Mouse (Mus musculus) liver, embryonic 15.5 days (tissue): ENCODE measurements around the gene Xpr1. TPM values are rescaled to one million over a fixed set of nuclear protein-coding genes. Genes with fewer than 3 reads are reported as not detected.

Experiments used
- ATAC-seq: fragments of 200-750 bp; cut with Nextera tagmentation; 2 replicates; pipeline ENCODE4 v1.8.0; 2017; ENCODE audit warnings: moderate number of reproducible peaks, mild to moderate bottlenecking, moderate library complexity; ENCODE audit not compliant: insufficient read depth
- H3K27ac ChIP-seq: fragments of 300-500 bp; sonication (generic); replicated peaks from 2 replicates; pipeline ENCODE4 v1.5.1; 2015; ENCODE audit warnings: mild to moderate bottlenecking, inconsistent platforms
- H3K27me3 ChIP-seq: fragments of 300-500 bp; sonication (generic); 2 replicates; pipeline ENCODE4 v1.6.1; 2015; ENCODE audit warnings: mild to moderate bottlenecking, inconsistent platforms
- H3K36me3 ChIP-seq: fragments of 300-500 bp; sonication (generic); replicated peaks from 2 replicates; pipeline ENCODE4 v1.6.1; 2015; ENCODE audit warnings: moderate library complexity, mild to moderate bottlenecking, inconsistent platforms
- H3K4me1 ChIP-seq: fragments of 300-500 bp; sonication (generic); replicated peaks from 2 replicates; pipeline ENCODE4 v1.6.1; 2015; ENCODE audit warnings: inconsistent platforms
- H3K4me2 ChIP-seq: fragments of 300-500 bp; sonication (generic); 2 replicates; pipeline ENCODE4 v1.6.1; 2015; ENCODE audit warnings: moderate library complexity, mild to moderate bottlenecking, inconsistent platforms
- H3K4me3 ChIP-seq: fragments of 300-500 bp; sonication (generic); replicated peaks from 2 replicates; pipeline ENCODE4 v1.5.1; 2015; ENCODE audit warnings: mild to moderate bottlenecking, inconsistent platforms
- H3K9ac ChIP-seq: fragments of 300-500 bp; sonication (generic); 2 replicates; pipeline ENCODE4 v1.6.1; 2015; ENCODE audit warnings: moderate library complexity, mild to moderate bottlenecking, inconsistent platforms
- H3K9me3 ChIP-seq: fragments of 300-500 bp; sonication (generic); replicated peaks from 2 replicates; pipeline ENCODE4 v1.6.1; 2016; ENCODE audit warnings: inconsistent platforms
- WGBS: fragments of 180-500 bp; shearing (Covaris S2); methylation state at CpG from one replicate; pipeline ENCODE4 v1.1.7; 2015; ENCODE audit warnings: mixed read lengths; ENCODE audit not compliant: insufficient replicate concordance; 5-methylcytosine and 5-hydroxymethylcytosine counted together
- polyA plus RNA-seq: library from polyadenylated mRNA; unstranded; fragments of >200 nt; fragmentation: Nextera tagmentation; extraction: Ambion mirVana; gene quantifications from 2 replicates; pipeline ENCODE4 v1.2.1, GENCODE M21; 2015

The Xpr1 gene
- polyA plus RNA-seq, 1 experiment from 2014 or later = 3.8 TPM

GRCm38 (mm10) chr1:155400056-155400455 is 17.2 kb downstream of the Xpr1 start:
- no peak overlapping the region for H3K4me3 ChIP-seq
- H3K36me3 ChIP-seq = peaks cover 5% of the 10 kb centered on the region; the same call in 1 of the 2 replicates
- WGBS = 46% methylated on average over 4 of the region's 4 CpGs
- no peak overlapping the region for H3K27ac ChIP-seq
- peaks cover 6% of the 10 kb centered on the region for H3K4me1 ChIP-seq
- no peak overlapping the region for H3K4me2 ChIP-seq
- H3K27me3 ChIP-seq = no peaks in the 10 kb centered on the region
- H3K9ac ChIP-seq = no peak overlapping the region
- no peaks in the 10 kb centered on the region for H3K9me3 ChIP-seq
- ATAC-seq = no peak

- H3K36me3 ChIP-seq = 0 out of 2 replicates have a peak, but pooled peaks cover 7% of the 10 kb centered on the region
- no peak overlapping the region for H3K4me2 ChIP-seq
- H3K4me3 ChIP-seq = no peak overlapping the region
- no peaks in the 10 kb centered on the region for H3K27me3 ChIP-seq
- H3K4me1 ChIP-seq = peaks cover 7% of the 10 kb centered on the region
- no peaks in the 10 kb centered on the region for H3K9me3 ChIP-seq
- H3K27ac ChIP-seq = no peak overlapping the region
- H3K9ac ChIP-seq = no peak overlapping the region
- no peak for ATAC-seq
- 74% methylated on average over 6 of the region's 6 CpGs for WGBS
Measured at GRCm38 (mm10) chr1:155394829-155395228, 22.4 kb downstream of the Xpr1 start.

- 0 out of 2 replicates have a peak, but pooled peaks cover 7% of the 10 kb centered on the region for H3K36me3 ChIP-seq
- no peak overlapping the region for H3K9ac ChIP-seq
- H3K4me3 ChIP-seq = no peak overlapping the region
- H3K4me2 ChIP-seq = no peak overlapping the region
- H3K4me1 ChIP-seq = peaks cover 5% of the 10 kb centered on the region; the same call in 1 of the 2 replicates
- no peak overlapping the region for H3K27ac ChIP-seq
- H3K27me3 ChIP-seq = no peaks in the 10 kb centered on the region
- ATAC-seq = no peak
- no peaks in the 10 kb centered on the region for H3K9me3 ChIP-seq
- 26% methylated on average over 2 of the region's 2 CpGs for WGBS
Measured at GRCm38 (mm10) chr1:155394021-155394420, 23.2 kb downstream of the Xpr1 start.

- Histone ChIP-seq H3K4me2 (no peak overlapping the region), H3K4me3 (no peak overlapping the region), H3K4me1 (peaks cover 14% of the 10 kb centered on the region), H3K9me3 (no peaks in the 10 kb centered on the region), H3K27ac (no peak overlapping the region), H3K9ac (no peak overlapping the region), H3K36me3 (0 out of 2 replicates have a peak, but pooled peaks cover 7% of the 10 kb centered on the region), H3K27me3 (no peaks in the 10 kb centered on the region)
- 67% methylated on average over 7 of the region's 7 CpGs for WGBS
- no peak for ATAC-seq
Measured at GRCm38 (mm10) chr1:155392825-155393224, 24.4 kb downstream of the Xpr1 start.

- no peak for ATAC-seq
- H3K27me3 ChIP-seq = no peaks in the 10 kb centered on the region
- H3K27ac ChIP-seq = no peak overlapping the region
- H3K9me3 ChIP-seq = no peaks in the 10 kb centered on the region
- H3K4me2 ChIP-seq = no peak overlapping the region
- no peak overlapping the region for H3K4me3 ChIP-seq
- no peak overlapping the region for H3K9ac ChIP-seq
- H3K4me1 ChIP-seq = peaks cover 14% of the 10 kb centered on the region
- WGBS = 57% methylated on average over 4 of the region's 4 CpGs
- 0 out of 2 replicates have a peak, but pooled peaks cover 7% of the 10 kb centered on the region for H3K36me3 ChIP-seq
Measured at GRCm38 (mm10) chr1:155391537-155391936, 25.7 kb downstream of the Xpr1 start.

GRCm38 (mm10) chr1:155388418-155388817 is 28.8 kb downstream of the Xpr1 start:
- H3K27ac ChIP-seq = no peak overlapping the region
- ATAC-seq = peak; percentile 37
- peaks cover 21% of the 10 kb centered on the region for H3K4me1 ChIP-seq
- H3K9me3 ChIP-seq = no peaks in the 10 kb centered on the region
- H3K36me3 ChIP-seq = 0 out of 2 replicates have a peak, but pooled peaks cover 7% of the 10 kb centered on the region
- no peak overlapping the region for H3K4me2 ChIP-seq
- H3K27me3 ChIP-seq = no peaks in the 10 kb centered on the region
- H3K4me3 ChIP-seq = no peak overlapping the region
- no peak overlapping the region for H3K9ac ChIP-seq
- WGBS = 49% methylated on average over 1 of the region's 1 CpGs

- Histone ChIP-seq H3K4me1 (peaks cover 25% of the 10 kb centered on the region), H3K4me2 (no peak overlapping the region), H3K27ac (no peak overlapping the region), H3K9me3 (no peaks in the 10 kb centered on the region), H3K9ac (no peak overlapping the region), H3K4me3 (no peak overlapping the region), H3K27me3 (no peaks in the 10 kb centered on the region), H3K36me3 (0 out of 2 replicates have a peak, but pooled peaks cover 7% of the 10 kb centered on the region)
- WGBS = 79% methylated on average over 4 of the region's 4 CpGs
- no peak for ATAC-seq
Measured at GRCm38 (mm10) chr1:155386551-155386950, 30.7 kb downstream of the Xpr1 start.

- no peak overlapping the region for H3K4me2 ChIP-seq
- no peaks in the 10 kb centered on the region for H3K36me3 ChIP-seq
- H3K9ac ChIP-seq = no peak overlapping the region
- ATAC-seq = peak; percentile 71
- WGBS = 82% methylated on average over 8 of the region's 8 CpGs
- H3K27ac ChIP-seq = peak overlapping the region; percentile 10; the same call in 1 of the 2 replicates
- H3K4me1 ChIP-seq = peaks cover 17% of the 10 kb centered on the region
- no peaks in the 10 kb centered on the region for H3K9me3 ChIP-seq
- H3K27me3 ChIP-seq = no peaks in the 10 kb centered on the region
- no peak overlapping the region for H3K4me3 ChIP-seq
Measured at GRCm38 (mm10) chr1:155383319-155384302, 33.6 kb downstream of the Xpr1 start.

GRCm38 (mm10) chr1:155381931-155382330 is 35.3 kb downstream of the Xpr1 start:
- H3K4me1 ChIP-seq = peaks cover 11% of the 10 kb centered on the region
- H3K27me3 ChIP-seq = no peaks in the 10 kb centered on the region
- no peak overlapping the region for H3K4me3 ChIP-seq
- no peak for ATAC-seq
- H3K36me3 ChIP-seq = no peaks in the 10 kb centered on the region
- H3K9me3 ChIP-seq = no peaks in the 10 kb centered on the region
- 19% methylated on average over 1 of the region's 1 CpGs for WGBS
- no peak overlapping the region for H3K4me2 ChIP-seq
- H3K9ac ChIP-seq = no peak overlapping the region
- no peak overlapping the region for H3K27ac ChIP-seq

GRCm38 (mm10) chr1:155379289-155379688 is 37.9 kb downstream of the Xpr1 start:
- Histone ChIP-seq H3K9ac (no peak overlapping the region), H3K9me3 (no peaks in the 10 kb centered on the region), H3K27me3 (no peaks in the 10 kb centered on the region), H3K27ac (no peak overlapping the region), H3K4me2 (no peak overlapping the region), H3K36me3 (no peaks in the 10 kb centered on the region), H3K4me1 (peaks cover 11% of the 10 kb centered on the region), H3K4me3 (no peak overlapping the region)
- 84% methylated on average over 1 of the region's 1 CpGs for WGBS
- ATAC-seq = no peak

- Histone ChIP-seq H3K9ac (no peak overlapping the region), H3K4me2 (no peak overlapping the region), H3K27ac (no peak overlapping the region), H3K4me3 (no peak overlapping the region), H3K27me3 (no peaks in the 10 kb centered on the region), H3K36me3 (no peaks in the 10 kb centered on the region), H3K9me3 (no peaks in the 10 kb centered on the region), H3K4me1 (no peaks in the 10 kb centered on the region; the same call in 1 of the 2 replicates)
- ATAC-seq = no peak
- 65% methylated on average over 1 of the region's 1 CpGs for WGBS
Measured at GRCm38 (mm10) chr1:155372821-155373220, 44.4 kb downstream of the Xpr1 start.
